Mouse (Mus musculus) lung, postnatal 0 days (tissue): ENCODE results near the gene Sipa1l1.

ENCODE experiments used
- CTCF ChIP-seq: IDR thresholded peaks from 2 replicates; pipeline ENCODE4 v1.5.1; 2016; ENCODE audit warnings: antibody characterized with exemption, mild to moderate bottlenecking
- EP300 ChIP-seq: IDR thresholded peaks from 2 replicates; pipeline ENCODE4 v1.6.1; 2016; ENCODE audit warnings: antibody characterized with exemption, mild to moderate bottlenecking, control low read depth

GRCm38 (mm10) chr12:82397751-82398150, 228.6 kb downstream of the Sipa1l1 start:
- TF ChIP-seq CTCF (no peak), EP300 (no peak)
